Mouse (Mus musculus) activated CD4-positive, CD25-positive, alpha-beta regulatory T cell, adult 4 months (primary cell): Measurements from ENCODE around the gene Socs5. TPM values are rescaled to one million over a fixed set of nuclear protein-coding genes. Genes with fewer than 3 reads are reported as not detected.

Experiments used
- ATAC-seq: one replicate; pipeline ENCODE4 v1.8.0; 2017
- polyA plus RNA-seq, 2 experiments: library from polyadenylated mRNA; unstranded; fragments of 100-300 nt; shearing (Covaris generic); gene quantifications; one replicate each; pipeline ENCODE4 v1.2.1; 2017

The Socs5 gene
- polyA plus RNA-seq, 2 experiments from 2014 or later: 5.7 to 7.9 TPM

GRCm38 (mm10) chr17:87169076-87169475, 61.6 kb downstream of the Socs5 start:
- ATAC-seq: no peak

- no peak for ATAC-seq
Measured at GRCm38 (mm10) chr17:87170364-87170763, 62.9 kb downstream of the Socs5 start.

- no peak for ATAC-seq
Measured at GRCm38 (mm10) chr17:87172031-87172430, 64.6 kb downstream of the Socs5 start.

GRCm38 (mm10) chr17:87173966-87174365, 66.5 kb downstream of the Socs5 start:
- ATAC-seq: no peak

- no peak for ATAC-seq
Measured at GRCm38 (mm10) chr17:87174651-87175331, 67.3 kb downstream of the Socs5 start.

- ATAC-seq: no peak
Measured at GRCm38 (mm10) chr17:87176066-87177012, 68.9 kb downstream of the Socs5 start.

- ATAC-seq: no peak
Measured at GRCm38 (mm10) chr17:87178596-87179590, 71.4 kb downstream of the Socs5 start.

GRCm38 (mm10) chr17:87179939-87180550, 72.6 kb downstream of the Socs5 start:
- ATAC-seq: no peak

- ATAC-seq: peak; percentile 65
Measured at GRCm38 (mm10) chr17:87181683-87182346, 74.3 kb downstream of the Socs5 start.

GRCm38 (mm10) chr17:87185461-87186066, 78.1 kb downstream of the Socs5 start:
- no peak for ATAC-seq

- no peak for ATAC-seq
Measured at GRCm38 (mm10) chr17:87187005-87187404, 79.5 kb downstream of the Socs5 start.

Other genes with a start within 250 kb of the Socs5 start
- gene Tmem247, start 190.3 kb upstream of the Socs5 start, polyA plus RNA-seq: not detected
- not detected for gene Atp6v1e2, start 159.8 kb upstream of the Socs5 start, polyA plus RNA-seq
- gene Rhoq, start 144.6 kb upstream of the Socs5 start, polyA plus RNA-seq: 1 to 10 TPM; 3.3 to 3.8 TPM
- gene Pigf, start 82.3 kb upstream of the Socs5 start, polyA plus RNA-seq: 10 to 100 TPM; 19.5 to 25.3 TPM
- 100 to 1,000 TPM; 110 to 115 TPM for gene Cript, start 82.1 kb upstream of the Socs5 start, polyA plus RNA-seq
- gene Mcfd2, start 158.3 kb downstream of the Socs5 start, polyA plus RNA-seq: 10 to 100 TPM; 24.7 to 33.3 TPM
- 10 to 100 TPM; 21.2 to 24.5 TPM for gene Ttc7, start 175.2 kb downstream of the Socs5 start, polyA plus RNA-seq